Mouse (Mus musculus) cerebellum, adult (tissue): ENCODE data around the gene Prickle1.

Source experiments
- ATAC-seq: cut with Nextera tagmentation; 2 replicates; pipeline ENCODE4 v1.9.2; 2017; ENCODE audit warnings: mild to moderate bottlenecking, moderate library complexity, mixed read lengths; ENCODE audit not compliant: insufficient number of reproducible peaks, low FRiP score, low TSS enrichment

Prickle1 gene

GRCm38 (mm10) chr15:93459422-93459821, 136.3 kb downstream of the Prickle1 start:
- ATAC-seq = no peak

GRCm38 (mm10) chr15:93456005-93456404, 139.7 kb downstream of the Prickle1 start:
- no peak for ATAC-seq

- no peak for ATAC-seq
Measured at GRCm38 (mm10) chr15:93453296-93453695, 142.4 kb downstream of the Prickle1 start.
